Mouse (Mus musculus): ENCODE data around the gene Gm20721. TPM values are rescaled to one million over a fixed set of nuclear protein-coding genes. Genes with fewer than 3 reads are reported as not detected.

The Gm20721 gene
- total and polyA plus RNA-seq, 3 experiments, result 55.7 to 363 TPM; not detected in 1

GRCm38 (mm10) chr2:174392554-174392953 lies 46.0 kb upstream of the Gm20721 start:
- no peak for TF ChIP-seq IRF4 (IDR thresholded peaks at IDR 0.05; ENCODE audit: low read depth, low read length)
- TF ChIP-seq TCF12 (IDR thresholded peaks at IDR 0.05; ENCODE audit: low read depth, low read length), result no peak
- no peak for TF ChIP-seq ZMIZ1 (IDR thresholded peaks at IDR 0.05; ENCODE audit: low read depth, low read length)
- no peak for TF ChIP-seq MEF2A (IDR thresholded peaks at IDR 0.05; ENCODE audit: borderline replicate concordance, low read depth, low read length)
- no peak for TF ChIP-seq PAX5 (IDR thresholded peaks at IDR 0.05; ENCODE audit: low read length)
- no peak for TF ChIP-seq CTCF (conservative IDR thresholded peaks at IDR 0.05 in 1 of 2, IDR thresholded peaks at IDR 0.05 in 1 of 2; ENCODE audit: low read depth in 2 of 2, low read length in 2 of 2)
- TF ChIP-seq E2F4 (IDR thresholded peaks at IDR 0.05; ENCODE audit: insufficient replicate concordance, low read depth, low read length), result no peak
- TF ChIP-seq POLR2A (IDR thresholded peaks at IDR 0.05; ENCODE audit: low read depth, low read length), result no peak
- no peak for TF ChIP-seq ETS1 (conservative IDR thresholded peaks at IDR 0.05; ENCODE audit: low read depth, low read length)
- TF ChIP-seq USF1 (IDR thresholded peaks at IDR 0.05; ENCODE audit: low read depth, low read length), result no peak
- no peak for TF ChIP-seq TBP (conservative IDR thresholded peaks at IDR 0.05; ENCODE audit: low read depth, low read length)
- TF ChIP-seq SMC3 (IDR thresholded peaks at IDR 0.05; ENCODE audit: low read depth, low read length), result no peak
- TF ChIP-seq USF2 (conservative IDR thresholded peaks at IDR 0.05; ENCODE audit: low read depth, low read length), result no peak
- dilution Hi-C loops (cut with MboI; ENCODE audit: extremely low pct_ligation_motif_present, extremely low pct_unique_long_range_greater_than_20kb, low sequenced_read_pairs), result no loop called here
- Histone ChIP-seq H3K79me2 (replicated peaks; ENCODE audit: control insufficient read depth, extremely low read depth, insufficient read depth, poor library complexity, severe bottlenecking) (no peaks in the 10 kb centered on the region), H3K9ac (ENCODE audit: insufficient read depth, low read depth) (no peak overlapping the region), H3K27me3 (replicated peaks) (no peaks in the 10 kb centered on the region), H3K4me1 (ENCODE audit: control insufficient read depth in 1 of 2, insufficient read depth in 2 of 2) (peaks cover 0 to 7% of the 10 kb centered on the region in 2 experiments; a peak in 3 of 4 replicates), H3K27ac (ENCODE audit: insufficient read depth, low read depth) (no peak overlapping the region), H3K9me3 (replicated peaks; ENCODE audit: low read length) (no peaks in the 10 kb centered on the region), H3K4me2 (ENCODE audit: insufficient read depth, low read depth, poor library complexity, severe bottlenecking) (no peak overlapping the region), H3K36me3 (replicated peaks in 1 of 2; ENCODE audit: control insufficient read depth in 1 of 2, insufficient read depth in 1 of 2, low read length in 1 of 2) (no peaks in the 10 kb centered on the region), H3K4me3 (replicated peaks in 1 of 3; ENCODE audit: low read depth in 2 of 3, low read length in 2 of 3, poor library complexity in 1 of 3) (no peak overlapping the region)
- no peak for DNase-seq (ENCODE audit: extremely low read depth)
- in situ Hi-C loops (cut with MboI; ENCODE audit: low pct_ligation_motif_present, low pct_unique_long_range_greater_than_20kb, low sequenced_read_pairs), result no loop called here

GRCm38 (mm10) chr2:174391936-174392335 lies 45.4 kb upstream of the Gm20721 start:
- TF ChIP-seq MYC (IDR thresholded peaks at IDR 0.05; ENCODE audit: low read depth, low read length) (no peak), KAT2A (IDR thresholded peaks at IDR 0.05; ENCODE audit: insufficient replicate concordance, low read length) (no peak), EP300 (IDR thresholded peaks at IDR 0.05; ENCODE audit: low read length) (no peak), SIN3A (IDR thresholded peaks at IDR 0.05; ENCODE audit: low read length) (no peak), MEF2A (IDR thresholded peaks at IDR 0.05; ENCODE audit: borderline replicate concordance, low read depth, low read length) (no peak), POLR2AphosphoS2 (IDR thresholded peaks at IDR 0.05; ENCODE audit: low read depth, low read length) (no peak), ZNF384 (IDR thresholded peaks at IDR 0.05; ENCODE audit: low read depth, low read length) (no peak), TCF12 (IDR thresholded peaks at IDR 0.05; ENCODE audit: low read depth, low read length) (no peak), NRF1 (IDR thresholded peaks at IDR 0.05; ENCODE audit: low read depth, low read length) (no peak), RCOR1 (conservative IDR thresholded peaks at IDR 0.05; ENCODE audit: low read depth, low read length) (no peak), BHLHE40 (IDR thresholded peaks at IDR 0.05; ENCODE audit: low read depth, low read length) (no peak), MAFK (IDR thresholded peaks at IDR 0.05; ENCODE audit: insufficient replicate concordance, low read length) (no peak), USF1 (IDR thresholded peaks at IDR 0.05; ENCODE audit: low read depth, low read length) (no peak), JUND (conservative IDR thresholded peaks at IDR 0.05; ENCODE audit: low read depth, low read length) (no peak), ETS1 (conservative IDR thresholded peaks at IDR 0.05; ENCODE audit: low read depth, low read length) (no peak)
- H3K27ac ChIP-seq (ENCODE audit: insufficient read depth, low read depth), result no peak overlapping the region
- H3K36me3 ChIP-seq (replicated peaks in 1 of 2; ENCODE audit: control insufficient read depth in 1 of 2, insufficient read depth in 1 of 2, low read length in 1 of 2), result no peaks in the 10 kb centered on the region
- peaks cover 0 to 7% of the 10 kb centered on the region in 2 experiments; a peak in 2 of 4 replicates for H3K4me1 ChIP-seq (ENCODE audit: control insufficient read depth in 1 of 2, insufficient read depth in 2 of 2)
- H3K79me2 ChIP-seq (replicated peaks; ENCODE audit: control insufficient read depth, extremely low read depth, insufficient read depth, poor library complexity, severe bottlenecking), result no peaks in the 10 kb centered on the region
- H3K9ac ChIP-seq (ENCODE audit: insufficient read depth, low read depth), result no peak overlapping the region
- H3K4me3 ChIP-seq (replicated peaks in 1 of 3; ENCODE audit: low read depth in 2 of 3, low read length in 2 of 3, poor library complexity in 1 of 3), result no peak overlapping the region
- dilution Hi-C loops (cut with MboI; ENCODE audit: extremely low pct_ligation_motif_present, extremely low pct_unique_long_range_greater_than_20kb, low sequenced_read_pairs) (no loop called here), in situ Hi-C loops (cut with MboI; ENCODE audit: low pct_ligation_motif_present, low pct_unique_long_range_greater_than_20kb, low sequenced_read_pairs) (no loop called here)
- H3K27me3 ChIP-seq (replicated peaks), result no peaks in the 10 kb centered on the region
- DNase-seq (ENCODE audit: extremely low read depth), result no peak
- H3K9me3 ChIP-seq (replicated peaks; ENCODE audit: low read length), result no peaks in the 10 kb centered on the region
- H3K4me2 ChIP-seq (ENCODE audit: insufficient read depth, low read depth, poor library complexity, severe bottlenecking), result no peak overlapping the region
